Mouse (Mus musculus) C2C12 (cell line): ENCODE measurements around the gene Arap2.

Experiments
- CTCF ChIP-seq: IDR thresholded peaks from one replicate; pipeline ENCODE4 v1.5.1; 2011; ENCODE audit not compliant: control insufficient read depth, insufficient read depth, insufficient read length
- FOSL1 ChIP-seq: IDR thresholded peaks from one replicate; pipeline ENCODE4 v1.8.0; 2011; ENCODE audit warnings: mild to moderate bottlenecking, low read length; ENCODE audit not compliant: poor library complexity, insufficient read depth, severe bottlenecking
- MYOD1 ChIP-seq: IDR thresholded peaks from one replicate; pipeline ENCODE4 v1.6.1; 2011; ENCODE audit warnings: low read depth; ENCODE audit not compliant: control insufficient read depth, insufficient read length
- MYOG ChIP-seq: IDR thresholded peaks from one replicate; pipeline ENCODE4 v1.6.1; 2011; ENCODE audit not compliant: control insufficient read depth, insufficient read length; ENCODE audit errors: extremely low read depth

GRCm38 (mm10) chr5:62814072-62814414 lies 48.1 kb upstream of the Arap2 start:
- TF ChIP-seq CTCF, result no peak
- no peak for TF ChIP-seq FOSL1
- TF ChIP-seq MYOD1, result no peak
- no peak for TF ChIP-seq MYOG
